ENCODE assay signal across 22 mouse cellular contexts in the genomic region with DNA sequence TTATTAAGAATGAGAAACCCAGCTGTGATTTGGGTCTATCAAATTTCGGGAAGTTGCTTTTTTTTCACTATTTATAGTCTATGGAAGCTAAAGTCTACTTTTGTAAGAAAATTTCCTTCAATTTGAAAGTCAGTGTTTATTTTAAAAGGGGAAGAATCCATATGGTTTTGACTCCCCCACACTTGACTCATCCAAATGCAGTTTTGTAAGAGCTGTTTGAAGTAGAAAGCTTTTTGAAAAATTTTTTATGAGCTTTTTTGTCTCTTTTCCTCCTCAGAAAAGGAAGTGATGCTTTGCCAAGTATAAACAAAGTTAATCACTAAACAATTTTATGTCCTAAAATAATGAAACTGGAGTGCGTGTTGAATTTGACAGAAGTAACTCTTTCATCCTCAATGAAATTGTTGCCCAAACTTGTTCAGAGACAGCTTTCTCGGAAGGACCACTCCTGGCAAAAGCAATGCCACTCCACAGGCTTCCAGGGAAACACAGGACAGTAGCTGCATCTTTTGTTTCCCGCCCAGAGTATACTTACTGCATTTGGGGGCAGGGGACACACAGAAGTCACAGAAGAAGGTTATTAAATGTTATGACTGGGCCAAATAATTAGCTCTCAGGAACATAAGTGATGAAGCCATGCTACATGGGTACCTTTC.
DNase-seq lines count a peak whose midpoint lies in the region; ATAC-seq and TF ChIP-seq lines count a peak whose summit lies in the region.
"Had no signal": no experiment of that assay in that cellular context is flagged by ENCODE, and none has a peak within 500 bp of the region (broad histone marks: within the 10 kb centered on the region; RNA-seq: fewer than 3 reads in every experiment).

No protein-coding gene starts in this region.

- DNase-seq in frontal cortex, postnatal 36 days (ENCODE audit: low spot score in 2 of 2): peak; percentile 5 to 51
- no peak for DNase-seq in frontal cortex, postnatal 14 days (ENCODE audit: low spot score in 2 of 2)
- peak; percentile 85 for DNase-seq in lung, embryonic 14.5 days
- DNase-seq in lung, postnatal 4 days: no peak
- DNase-seq in urinary bladder, postnatal 4 days (ENCODE audit: low spot score in 2 of 2): no peak
- DNase-seq: B cell, adult 2 months; cerebellum, adult 11 months; cerebellum, postnatal 36 days; gastrocnemius, postnatal 14 days; heart, postnatal 14 days; lung, postnatal 36 days; right cerebral cortex, postnatal 4 days; thymus, postnatal 36 days had no signal

- H3K4me1 ChIP-seq in lung, embryonic 14.5 days (ENCODE audit: insufficient read depth): peaks cover 5% of the 10 kb centered on the region; the same call in 1 of the 2 replicates
- peaks cover 16% of the 10 kb centered on the region for H3K4me1 ChIP-seq in bone marrow macrophage, adult 2 months (ENCODE audit: control insufficient read depth, insufficient read depth, low read length)
- no peaks in the 10 kb centered on the region for H3K4me1 ChIP-seq in midbrain, embryonic 16.5 days (ENCODE audit: control insufficient read depth, insufficient read depth, low read length)
- H3K4me1 ChIP-seq: forebrain, embryonic 13.5 days; midbrain, embryonic 13.5 days had no signal

- H3K9me3 ChIP-seq in lung, embryonic 14.5 days (ENCODE audit: low read depth, low read length): no peaks in the 10 kb centered on the region
- H3K9me3 ChIP-seq in midbrain, embryonic 16.5 days (replicated peaks; ENCODE audit: control insufficient read depth, low read length, poor library complexity, severe bottlenecking): no peaks in the 10 kb centered on the region
- H3K9me3 ChIP-seq: embryonic facial prominence, embryonic 13.5 days; forebrain, embryonic 13.5 days; midbrain, embryonic 13.5 days had no signal

- WGBS in lung, embryonic 14.5 days: 28% methylated on average over 4 of the region's 4 CpGs
- 78% methylated on average over 4 of the region's 4 CpGs for WGBS in midbrain, embryonic 16.5 days

- H3ac ChIP-seq in myocyte (ENCODE audit: control insufficient read depth, insufficient read length): no peak overlapping the region

- no peak overlapping the region for H3K9ac ChIP-seq in lung, embryonic 14.5 days
- H3K9ac ChIP-seq in midbrain, embryonic 16.5 days (ENCODE audit: low read depth, low read length): no peak overlapping the region
- H3K9ac ChIP-seq: embryonic facial prominence, embryonic 13.5 days; forebrain, embryonic 13.5 days; hindbrain, embryonic 14.5 days; midbrain, embryonic 13.5 days had no signal

- no peaks in the 10 kb centered on the region for H3K27me3 ChIP-seq in lung, embryonic 14.5 days (ENCODE audit: insufficient read depth, low read length)
- H3K27me3 ChIP-seq in myocyte (ENCODE audit: control insufficient read depth, insufficient read depth, insufficient read length): no peaks in the 10 kb centered on the region
- no peaks in the 10 kb centered on the region for H3K27me3 ChIP-seq in midbrain, embryonic 16.5 days (ENCODE audit: control insufficient read depth, insufficient read depth, low read depth, low read length)
- H3K27me3 ChIP-seq: embryonic facial prominence, embryonic 13.5 days; forebrain, embryonic 13.5 days; midbrain, embryonic 13.5 days had no signal

- no peak for TF ChIP-seq CTCF in lung, embryonic 14.5 days (IDR thresholded peaks at IDR 0.05; ENCODE audit: low read depth)
- TF ChIP-seq CTCF in bone marrow macrophage, adult 2 months (IDR thresholded peaks at IDR 0.05; ENCODE audit: low read depth, low read length): no peak

- no peaks in the 10 kb centered on the region for H3K79me2 ChIP-seq in myocyte (ENCODE audit: control insufficient read depth, insufficient read depth)

- H3K4me2 ChIP-seq in lung, embryonic 14.5 days: no peak overlapping the region
- H3K4me2 ChIP-seq in myocyte (ENCODE audit: low read depth): peak overlapping the region; percentile 54
- H3K4me2 ChIP-seq in midbrain, embryonic 16.5 days (ENCODE audit: low read length): no peak overlapping the region
- H3K4me2 ChIP-seq: embryonic facial prominence, embryonic 13.5 days; forebrain, embryonic 13.5 days; hindbrain, embryonic 14.5 days; liver, embryonic 11.5 days; midbrain, embryonic 13.5 days had no signal

- no peaks in the 10 kb centered on the region for H3K36me3 ChIP-seq in lung, embryonic 14.5 days (ENCODE audit: insufficient read depth)
- H3K36me3 ChIP-seq in myocyte (ENCODE audit: control insufficient read depth, insufficient read depth): no peaks in the 10 kb centered on the region
- H3K36me3 ChIP-seq in midbrain, embryonic 16.5 days (ENCODE audit: control insufficient read depth, insufficient read depth, low read length): no peaks in the 10 kb centered on the region
- H3K36me3 ChIP-seq: embryonic facial prominence, embryonic 13.5 days; midbrain, embryonic 13.5 days had no signal

- H3K27ac ChIP-seq in lung, embryonic 14.5 days (ENCODE audit: low read depth): peak overlapping the region; percentile 76
- peak overlapping the region; percentile 81 for H3K27ac ChIP-seq in bone marrow macrophage, adult 2 months (ENCODE audit: insufficient read depth, low read depth, low read length)
- H3K27ac ChIP-seq in midbrain, embryonic 16.5 days (ENCODE audit: low read length): no peak overlapping the region
- H3K27ac ChIP-seq: embryonic facial prominence, embryonic 13.5 days; forebrain, embryonic 13.5 days; hindbrain, embryonic 14.5 days; midbrain, embryonic 13.5 days had no signal

- no peak for TF ChIP-seq POLR2A in bone marrow macrophage, adult 2 months (IDR thresholded peaks at IDR 0.05; ENCODE audit: borderline replicate concordance, low read depth, low read length)
- no peak for TF ChIP-seq POLR2A in myocyte (IDR thresholded peaks at IDR 0.05; ENCODE audit: insufficient read length, low read depth)

- H3K4me3 ChIP-seq in lung, embryonic 14.5 days (ENCODE audit: low read depth, low read length): no peak overlapping the region
- peak overlapping the region; percentile 27 for H3K4me3 ChIP-seq in bone marrow macrophage, adult 2 months (ENCODE audit: insufficient read depth, low read length)
- no peak overlapping the region for H3K4me3 ChIP-seq in myocyte
- H3K4me3 ChIP-seq in midbrain, embryonic 16.5 days (ENCODE audit: low read depth, low read length): no peak overlapping the region
- H3K4me3 ChIP-seq: embryonic facial prominence, embryonic 13.5 days; forebrain, embryonic 13.5 days; midbrain, embryonic 13.5 days had no signal

- peak; percentile 75 for ATAC-seq in lung, embryonic 14.5 days (ENCODE audit: insufficient read depth)
- ATAC-seq in midbrain, embryonic 16.5 days: no peak
- ATAC-seq: forebrain, embryonic 13.5 days; intestine, postnatal 0 days; midbrain, embryonic 13.5 days had no signal

TF ChIP-seq in myocyte, 11 proteins besides CTCF, POLR2A, EP300 and RAD21:
- TF ChIP-seq CEBPB (IDR thresholded peaks at IDR 0.05; ENCODE audit: insufficient read depth, poor library complexity, severe bottlenecking) (no peak), USF1 (IDR thresholded peaks at IDR 0.05; ENCODE audit: low read depth) (no peak), REST (IDR thresholded peaks at IDR 0.05; ENCODE audit: insufficient read depth, insufficient read length) (no peak), POLR2AphosphoS2 (IDR thresholded peaks at IDR 0.05; ENCODE audit: insufficient read length, low read depth) (no peak), E2F4 (IDR thresholded peaks at IDR 0.05; ENCODE audit: insufficient read depth) (no peak), MYOG (IDR thresholded peaks at IDR 0.05; ENCODE audit: control insufficient read depth in 1 of 3, insufficient read depth in 1 of 3, insufficient read length in 2 of 3, low read depth in 2 of 3) (no peak), MYOD1 (IDR thresholded peaks at IDR 0.05; ENCODE audit: control insufficient read depth in 1 of 3, insufficient read length in 2 of 3, low read depth in 2 of 3) (no peak), TCF12 (IDR thresholded peaks at IDR 0.05; ENCODE audit: insufficient read depth, poor library complexity, severe bottlenecking) (no peak), SRF (IDR thresholded peaks at IDR 0.05; ENCODE audit: control insufficient read depth, insufficient read length, low read depth) (no peak)
TF ChIP-seq in myocyte: peak in this region for 0.

Comparison
In these comparisons a context has a peak if more than half of its experiments do, and no peak if none do; other contexts are left out.
1. DNase-seq: peak in frontal cortex, postnatal 36 days (2 of 2) and lung, embryonic 14.5 days (single experiment); none in frontal cortex, postnatal 14 days (0 of 2), lung, postnatal 4 days (0 of 2) and urinary bladder, postnatal 4 days (0 of 2).